Mouse (Mus musculus) CH12.LX (cell line): ENCODE results near the gene Btbd2.

Source experiments
- CHD2 ChIP-seq: IDR thresholded peaks from 2 replicates; pipeline ENCODE4 v1.6.1; 2011; ENCODE audit warnings: low read length, improper control_type of control experiment
- CTCF ChIP-seq, 2 experiments: IDR thresholded peaks in 1 of 2; conservative IDR thresholded peaks in 1 of 2; 2 replicates each; pipeline ENCODE4 v1.5.1; 2011 to 2012; ENCODE audit warnings: low read depth in 2 of 2, low read length in 2 of 2, improper control_type of control experiment in 1 of 2, inconsistent platforms in 1 of 2, mild to moderate bottlenecking in 1 of 2, moderate library complexity in 1 of 2
- E2F4 ChIP-seq: IDR thresholded peaks from 2 replicates; pipeline ENCODE4 v1.6.1; 2011; ENCODE audit warnings: low read depth, low read length, improper control_type of control experiment; ENCODE audit not compliant: insufficient replicate concordance
- EP300 ChIP-seq: IDR thresholded peaks from 2 replicates; pipeline ENCODE4 v1.6.1; 2011; ENCODE audit warnings: low read length, improper control_type of control experiment
- ETS1 ChIP-seq: conservative IDR thresholded peaks from 2 replicates; pipeline ENCODE4 v1.6.1; 2012; ENCODE audit warnings: low read depth, mild to moderate bottlenecking, inconsistent platforms, low read length, improper control_type of control experiment, moderate library complexity
- MAZ ChIP-seq: IDR thresholded peaks from 2 replicates; pipeline ENCODE4 v1.6.1; 2012; ENCODE audit warnings: low read depth, mild to moderate bottlenecking, inconsistent platforms, low read length, improper control_type of control experiment, moderate library complexity
- NRF1 ChIP-seq: IDR thresholded peaks from 2 replicates; pipeline ENCODE4 v1.6.1; 2014; ENCODE audit warnings: low read depth, mild to moderate bottlenecking, inconsistent platforms, low read length, improper control_type of control experiment, moderate library complexity
- SIN3A ChIP-seq: IDR thresholded peaks from 2 replicates; pipeline ENCODE4 v1.6.1; 2012; ENCODE audit warnings: low read length, improper control_type of control experiment, inconsistent platforms
- TBP ChIP-seq: conservative IDR thresholded peaks from 2 replicates; pipeline ENCODE4 v1.6.1; 2011; ENCODE audit warnings: low read depth, low read length, improper control_type of control experiment
- USF1 ChIP-seq: IDR thresholded peaks from 2 replicates; pipeline ENCODE4 v1.6.1; 2014; ENCODE audit warnings: low read depth, mild to moderate bottlenecking, inconsistent platforms, low read length, improper control_type of control experiment
- USF2 ChIP-seq: conservative IDR thresholded peaks from 2 replicates; pipeline ENCODE4 v1.6.1; 2011; ENCODE audit warnings: low read depth, low read length, improper control_type of control experiment
- ZC3H11A ChIP-seq: IDR thresholded peaks from 2 replicates; pipeline ENCODE4 v1.6.1; 2012; ENCODE audit warnings: low read depth, mild to moderate bottlenecking, inconsistent platforms, low read length, improper control_type of control experiment
- ZNF384 ChIP-seq: IDR thresholded peaks from 2 replicates; pipeline ENCODE4 v1.6.1; 2012; ENCODE audit warnings: low read depth, low read length, improper control_type of control experiment, inconsistent platforms

- TF ChIP-seq CHD2 (no peak), EP300 (no peak), E2F4 (no peak), CTCF (conservative IDR thresholded peaks at IDR 0.05 in 1 of 2, IDR thresholded peaks at IDR 0.05 in 1 of 2; ENCODE audit: low read depth in 2 of 2, low read length in 2 of 2) (no peak), ZC3H11A (no peak), TBP (no peak), MAZ (no peak), NRF1 (no peak), USF1 (no peak), ETS1 (no peak), USF2 (no peak), SIN3A (no peak), ZNF384 (no peak)
Measured at GRCm38 (mm10) chr10:80606306-80606705, 50.6 kb downstream of the Btbd2 start.
